Mouse (Mus musculus) myocyte (in vitro differentiated cells): ENCODE results near the gene Ttc28. TPM values are rescaled to one million over a fixed set of nuclear protein-coding genes. Genes with fewer than 3 reads are reported as not detected.

Source experiments
- H3K27me3 ChIP-seq: one replicate; pipeline ENCODE4 v1.6.1; 2011; ENCODE audit not compliant: control insufficient read depth, insufficient read depth, insufficient read length
- H3K36me3 ChIP-seq: one replicate; pipeline ENCODE4 v1.6.1; 2011; ENCODE audit not compliant: control insufficient read depth, insufficient read depth
- H3K4me2 ChIP-seq: one replicate; pipeline ENCODE4 v1.6.1; 2011; ENCODE audit warnings: low read depth, control low read depth
- H3K4me3 ChIP-seq: one replicate; pipeline ENCODE4 v1.5.1; 2011; ENCODE audit warnings: mild to moderate bottlenecking, control low read depth, moderate library complexity
- H3K79me2 ChIP-seq: one replicate; pipeline ENCODE4 v1.6.1; 2011; ENCODE audit not compliant: control insufficient read depth, insufficient read depth
- H3ac ChIP-seq: one replicate; pipeline ENCODE4 v1.6.1; 2011; ENCODE audit not compliant: control insufficient read depth, insufficient read length
- CEBPB ChIP-seq: IDR thresholded peaks from 2 replicates; pipeline ENCODE4 v1.6.1; 2011; ENCODE audit warnings: mild to moderate bottlenecking, moderate library complexity; ENCODE audit not compliant: poor library complexity, insufficient read depth, severe bottlenecking
- E2F4 ChIP-seq: IDR thresholded peaks from one replicate; pipeline ENCODE4 v1.6.1; 2011; ENCODE audit warnings: mild to moderate bottlenecking, control low read depth, moderate library complexity; ENCODE audit not compliant: insufficient read depth
- MAX ChIP-seq: IDR thresholded peaks from one replicate; pipeline ENCODE4 v1.6.1; 2011; ENCODE audit warnings: low read depth, mild to moderate bottlenecking, control low read depth
- MYOD1 ChIP-seq, 3 experiments: IDR thresholded peaks; one replicate each; pipeline ENCODE4 v1.6.1; 2011; ENCODE audit warnings: control low read depth in 2 of 3, low read depth in 2 of 3, mild to moderate bottlenecking in 2 of 3, moderate library complexity in 1 of 3; ENCODE audit not compliant: insufficient read length in 2 of 3, control insufficient read depth in 1 of 3
- MYOG ChIP-seq, 3 experiments: IDR thresholded peaks; one replicate each; pipeline ENCODE4 v1.6.1; 2011; ENCODE audit warnings: control low read depth in 2 of 3, low read depth in 2 of 3, mild to moderate bottlenecking in 2 of 3; ENCODE audit not compliant: insufficient read length in 2 of 3, control insufficient read depth in 1 of 3, insufficient read depth in 1 of 3
- POLR2A ChIP-seq: IDR thresholded peaks from one replicate; pipeline ENCODE4 v1.6.1; 2011; ENCODE audit warnings: low read depth, mild to moderate bottlenecking, control low read depth, moderate library complexity; ENCODE audit not compliant: insufficient read length
- POLR2AphosphoS2 ChIP-seq: IDR thresholded peaks from one replicate; pipeline ENCODE4 v1.6.1; 2011; ENCODE audit warnings: low read depth, control low read depth; ENCODE audit not compliant: insufficient read length
- REST ChIP-seq: IDR thresholded peaks from one replicate; pipeline ENCODE4 v1.6.1; 2011; ENCODE audit warnings: mild to moderate bottlenecking, control low read depth, moderate library complexity; ENCODE audit not compliant: insufficient read depth, insufficient read length
- SRF ChIP-seq: IDR thresholded peaks from one replicate; pipeline ENCODE4 v1.6.1; 2011; ENCODE audit warnings: low read depth; ENCODE audit not compliant: control insufficient read depth, insufficient read length
- TCF12 ChIP-seq: IDR thresholded peaks from one replicate; pipeline ENCODE4 v1.6.1; 2011; ENCODE audit warnings: mild to moderate bottlenecking, control low read depth; ENCODE audit not compliant: poor library complexity, insufficient read depth, severe bottlenecking
- TCF3 ChIP-seq: IDR thresholded peaks from one replicate; pipeline ENCODE4 v1.6.1; 2011; ENCODE audit warnings: low read depth, control low read depth; ENCODE audit not compliant: insufficient read length
- USF1 ChIP-seq: IDR thresholded peaks from one replicate; pipeline ENCODE4 v1.6.1; 2011; ENCODE audit warnings: low read depth, mild to moderate bottlenecking, control low read depth, moderate library complexity
- polyA plus RNA-seq: library from polyadenylated mRNA; unstranded; fragments of >200 nt; fragmentation: generic; extraction: Trizol; gene quantifications from one replicate; pipeline ENCODE4 v1.2.1, GENCODE M21; 2012; ENCODE audit warnings: missing spikeins

Ttc28 gene
- polyA plus RNA-seq, 1 experiment: 8.5 TPM

DNA sequence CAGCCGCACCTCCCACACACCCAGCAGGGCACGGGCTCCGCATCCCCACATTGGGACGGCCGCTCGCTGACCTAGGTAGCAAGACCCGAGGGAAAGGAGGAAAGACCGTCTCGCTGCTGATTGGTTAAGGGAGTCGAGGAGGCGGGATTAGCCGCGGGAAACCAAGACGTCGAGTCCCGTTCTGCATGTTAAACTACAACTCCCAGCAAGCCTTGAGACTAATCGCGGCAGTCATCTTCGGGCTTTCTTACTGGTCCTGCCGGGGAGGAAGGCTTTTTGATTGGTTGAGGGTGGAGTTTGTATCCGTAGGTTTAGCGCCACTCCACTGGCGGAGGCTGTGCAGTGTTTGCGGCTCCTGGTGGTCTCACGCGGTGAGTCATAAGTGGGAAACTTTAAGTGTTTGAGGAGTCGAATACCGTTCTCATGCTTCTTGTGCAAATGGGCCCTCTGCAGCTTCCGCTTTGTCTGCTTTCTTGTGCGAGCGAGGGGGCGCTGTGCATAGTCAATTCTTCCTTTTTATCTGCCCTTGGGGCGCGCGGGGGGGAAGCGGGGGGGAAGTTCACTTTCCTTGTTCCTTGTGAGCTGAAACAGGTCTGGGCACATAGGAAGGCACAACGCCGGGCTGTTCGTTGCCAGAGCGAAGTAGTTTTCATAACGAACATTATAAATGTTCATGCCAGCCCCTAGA is 39.8 kb upstream of the Ttc28 start, which contains the start of the genes Hscb and Chek2:
Gene Hscb (minus strand): TSS at position 100 of the 688 bp plus-strand sequence.
Gene Chek2 (plus strand): TSS at position 302 of the 688 bp plus-strand sequence.
- peak within 1 kb of the TSS; percentile 39 for H3ac ChIP-seq
- H3K36me3 ChIP-seq: no peaks in the 10 kb centered on the region
- no peaks in the 10 kb centered on the region for H3K79me2 ChIP-seq
- peak within 1 kb of the TSS; percentile 84 for H3K4me2 ChIP-seq
- TF ChIP-seq E2F4 (peak; percentile 83), CEBPB (no peak), TCF3 (no peak), MYOD1 (IDR thresholded peaks at IDR 0.05; ENCODE audit: control insufficient read depth in 1 of 3, insufficient read length in 2 of 3, low read depth in 2 of 3) (no peak), POLR2AphosphoS2 (peak; percentile 86), POLR2A (peak; percentile 80), MYOG (IDR thresholded peaks at IDR 0.05; ENCODE audit: control insufficient read depth in 1 of 3, insufficient read depth in 1 of 3, insufficient read length in 2 of 3, low read depth in 2 of 3) (peak in 1 of 3 experiments; percentile 6)
- H3K27me3 ChIP-seq: no peaks in the 10 kb centered on the region
- H3K4me3 ChIP-seq: peak within 1 kb of the TSS; percentile 43

- TF ChIP-seq USF1 (peak; percentile 77), MYOG (IDR thresholded peaks at IDR 0.05; ENCODE audit: control insufficient read depth in 1 of 3, insufficient read depth in 1 of 3, insufficient read length in 2 of 3, low read depth in 2 of 3) (no peak)
- no peak overlapping the region for H3ac ChIP-seq
- no peaks in the 10 kb centered on the region for H3K79me2 ChIP-seq
- H3K4me2 ChIP-seq: peak overlapping the region; percentile 78
- H3K4me3 ChIP-seq: peak overlapping the region; percentile 43
- no peaks in the 10 kb centered on the region for H3K36me3 ChIP-seq
- no peaks in the 10 kb centered on the region for H3K27me3 ChIP-seq
Measured at GRCm38 (mm10) chr5:110840465-110840864, 39.1 kb upstream of the Ttc28 start.

- Histone ChIP-seq H3K36me3 (no peaks in the 10 kb centered on the region), H3K27me3 (no peaks in the 10 kb centered on the region), H3K4me2 (no peak overlapping the region), H3ac (no peak overlapping the region), H3K4me3 (peak overlapping the region; percentile 43), H3K79me2 (no peaks in the 10 kb centered on the region)
- TF ChIP-seq POLR2A: no peak
- no peak for TF ChIP-seq POLR2AphosphoS2
- TF ChIP-seq CEBPB: no peak
- no peak for TF ChIP-seq REST
- no peak for TF ChIP-seq MAX
- no peak for TF ChIP-seq MYOG (IDR thresholded peaks at IDR 0.05; ENCODE audit: control insufficient read depth in 1 of 3, insufficient read depth in 1 of 3, insufficient read length in 2 of 3, low read depth in 2 of 3)
- TF ChIP-seq SRF: no peak
- no peak for TF ChIP-seq MYOD1 (IDR thresholded peaks at IDR 0.05; ENCODE audit: control insufficient read depth in 1 of 3, insufficient read length in 2 of 3, low read depth in 2 of 3)
- no peak for TF ChIP-seq TCF3
- TF ChIP-seq E2F4: no peak
- no peak for TF ChIP-seq TCF12
- TF ChIP-seq USF1: no peak
Measured at GRCm38 (mm10) chr5:110841046-110841862, 38.3 kb upstream of the Ttc28 start.

DNA sequence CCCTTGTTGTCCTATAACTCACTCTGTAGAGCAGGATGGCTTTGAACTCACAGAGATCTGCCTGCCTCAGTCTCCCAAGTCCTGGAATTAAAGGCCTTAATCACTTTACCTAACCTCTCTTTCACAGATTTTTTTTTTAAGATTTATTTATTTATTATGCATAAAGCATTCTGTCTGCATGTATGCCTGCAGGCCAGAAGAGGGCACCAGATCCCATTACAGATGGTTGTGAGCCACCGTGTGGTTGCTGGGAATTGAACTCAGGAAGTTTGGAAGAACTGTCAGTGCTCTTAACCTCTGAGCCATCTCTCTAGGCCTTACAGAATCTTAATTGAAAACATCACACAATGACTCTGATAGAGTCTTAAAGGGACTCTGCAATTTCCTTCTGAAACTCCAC is 26.6 kb upstream of the Ttc28 start:
- Histone ChIP-seq H3K27me3 (no peaks in the 10 kb centered on the region), H3ac (no peak overlapping the region), H3K79me2 (no peaks in the 10 kb centered on the region), H3K4me3 (no peak overlapping the region), H3K4me2 (no peak overlapping the region), H3K36me3 (peaks cover 4% of the 10 kb centered on the region)
- no peak for TF ChIP-seq MYOD1 (IDR thresholded peaks at IDR 0.05; ENCODE audit: control insufficient read depth in 1 of 3, insufficient read length in 2 of 3, low read depth in 2 of 3)
- no peak for TF ChIP-seq USF1
- TF ChIP-seq MAX: no peak
- no peak for TF ChIP-seq POLR2AphosphoS2
- TF ChIP-seq SRF: no peak
- TF ChIP-seq REST: no peak
- no peak for TF ChIP-seq TCF3
- TF ChIP-seq CEBPB: no peak
- TF ChIP-seq POLR2A: no peak
- no peak for TF ChIP-seq TCF12
- no peak for TF ChIP-seq E2F4
- no peak for TF ChIP-seq MYOG (IDR thresholded peaks at IDR 0.05; ENCODE audit: control insufficient read depth in 1 of 3, insufficient read depth in 1 of 3, insufficient read length in 2 of 3, low read depth in 2 of 3)

DNA sequence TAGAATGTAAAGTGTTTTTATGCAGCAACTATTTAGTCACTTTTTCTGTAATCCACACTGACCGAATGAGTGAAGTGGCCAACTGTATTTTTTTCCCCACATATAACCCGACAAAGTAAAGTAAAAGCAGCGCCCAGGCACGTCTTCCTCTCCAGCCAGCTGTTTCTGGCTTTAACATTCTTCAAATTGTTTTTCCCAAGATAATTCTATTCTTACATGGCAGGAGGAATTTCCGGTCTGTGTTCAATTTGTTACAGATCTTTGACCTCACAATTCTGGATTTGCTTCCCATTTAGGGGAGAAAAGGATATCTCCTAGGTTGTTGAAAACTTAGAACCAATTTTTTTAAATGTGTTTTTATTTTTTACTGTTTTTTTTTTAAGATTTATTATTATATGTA is 22.5 kb upstream of the Ttc28 start:
- no peaks in the 10 kb centered on the region for H3K79me2 ChIP-seq
- H3ac ChIP-seq: no peak overlapping the region
- H3K27me3 ChIP-seq: no peaks in the 10 kb centered on the region
- TF ChIP-seq MYOG (IDR thresholded peaks at IDR 0.05; ENCODE audit: control insufficient read depth in 1 of 3, insufficient read depth in 1 of 3, insufficient read length in 2 of 3, low read depth in 2 of 3) (peak in 1 of 3 experiments; percentile 19), E2F4 (no peak), MYOD1 (IDR thresholded peaks at IDR 0.05; ENCODE audit: control insufficient read depth in 1 of 3, insufficient read length in 2 of 3, low read depth in 2 of 3) (peak in 2 of 3 experiments; percentile 21 to 35), POLR2AphosphoS2 (no peak), MAX (no peak), CEBPB (no peak), TCF3 (no peak)
- no peak overlapping the region for H3K4me2 ChIP-seq
- H3K4me3 ChIP-seq: no peak overlapping the region
- H3K36me3 ChIP-seq: no peaks in the 10 kb centered on the region
